Mouse (Mus musculus) limb, embryonic 12.5 days (tissue): ENCODE results near the gene Sdc1. TPM values are rescaled to one million over a fixed set of nuclear protein-coding genes. Genes with fewer than 3 reads are reported as not detected.

Source experiments
- ATAC-seq: fragments of 200-750 bp; cut with Nextera tagmentation; 2 replicates; pipeline ENCODE4 v1.8.0; 2017; ENCODE audit warnings: low read depth, moderate TSS enrichment; ENCODE audit not compliant: insufficient number of reproducible peaks, insufficient read depth, low FRiP score, low TSS enrichment
- H3K27ac ChIP-seq: fragments of 300-500 bp; sonication (generic); 2 replicates; pipeline ENCODE4 v1.5.1; 2016; ENCODE audit warnings: mild to moderate bottlenecking, moderate library complexity
- H3K27me3 ChIP-seq: fragments of 300-500 bp; sonication (generic); 2 replicates; pipeline ENCODE4 v1.6.1; 2016; ENCODE audit warnings: mild to moderate bottlenecking, moderate library complexity
- H3K36me3 ChIP-seq: fragments of 300-500 bp; sonication (generic); 2 replicates; pipeline ENCODE4 v1.6.1; 2016; ENCODE audit warnings: mild to moderate bottlenecking, moderate library complexity
- H3K4me1 ChIP-seq: fragments of 300-500 bp; sonication (generic); replicated peaks from 2 replicates; pipeline ENCODE4 v1.6.1; 2016
- H3K4me2 ChIP-seq: fragments of 300-500 bp; sonication (generic); 2 replicates; pipeline ENCODE4 v1.6.1; 2016; ENCODE audit warnings: mild to moderate bottlenecking, moderate library complexity
- H3K4me3 ChIP-seq: fragments of 300-500 bp; sonication (generic); replicated peaks from 2 replicates; pipeline ENCODE4 v1.5.1; 2016; ENCODE audit warnings: mild to moderate bottlenecking
- H3K9ac ChIP-seq: fragments of 300-500 bp; sonication (generic); replicated peaks from 2 replicates; pipeline ENCODE4 v1.6.1; 2016; ENCODE audit warnings: mild to moderate bottlenecking, moderate library complexity
- H3K9me3 ChIP-seq: fragments of 300-500 bp; sonication (generic); 2 replicates; pipeline ENCODE4 v1.6.1; 2016; ENCODE audit warnings: mild to moderate bottlenecking, moderate library complexity
- WGBS: fragments of 180-500 bp; shearing (Covaris S2); methylation state at CpG from one replicate; pipeline ENCODE4 v1.1.7; 2016; 5-methylcytosine and 5-hydroxymethylcytosine counted together
- polyA plus RNA-seq: library from polyadenylated mRNA; unstranded; fragments of >200 nt; fragmentation: Nextera tagmentation; extraction: Ambion mirVana; gene quantifications from 2 replicates; pipeline ENCODE4 v1.2.1, GENCODE M21; 2016

The Sdc1 gene
- polyA plus RNA-seq, 1 experiment from 2014 or later, result 262 TPM

GRCm38 (mm10) chr12:8803421-8804076, 32.4 kb downstream of the Sdc1 start:
- Histone ChIP-seq H3K27ac (peak overlapping the region; percentile 82), H3K4me3 (no peak overlapping the region), H3K4me1 (peaks cover 61% of the 10 kb centered on the region), H3K4me2 (peak overlapping the region; percentile 25), H3K9ac (no peak overlapping the region), H3K9me3 (no peaks in the 10 kb centered on the region), H3K27me3 (no peaks in the 10 kb centered on the region), H3K36me3 (no peaks in the 10 kb centered on the region)
- 14% methylated on average over 10 of the region's 10 CpGs for WGBS
- ATAC-seq, result peak; percentile 71

- no peak for ATAC-seq
- H3K4me1 ChIP-seq, result peaks cover 55% of the 10 kb centered on the region
- 46% methylated on average over 3 of the region's 3 CpGs for WGBS
- no peak overlapping the region for H3K9ac ChIP-seq
- H3K4me3 ChIP-seq, result no peak overlapping the region
- H3K9me3 ChIP-seq, result no peaks in the 10 kb centered on the region
- peak overlapping the region; percentile 25; the same call in 1 of the 2 replicates for H3K4me2 ChIP-seq
- no peaks in the 10 kb centered on the region for H3K27me3 ChIP-seq
- peak overlapping the region; percentile 82 for H3K27ac ChIP-seq
- H3K36me3 ChIP-seq, result no peaks in the 10 kb centered on the region
Measured at GRCm38 (mm10) chr12:8804077-8804456, 32.9 kb downstream of the Sdc1 start.

- ATAC-seq, result no peak; the same call in 1 of the 2 replicates
- peak overlapping the region; percentile 62; the same call in 1 of the 2 replicates for H3K27ac ChIP-seq
- no peak overlapping the region for H3K9ac ChIP-seq
- H3K4me1 ChIP-seq, result peaks cover 45% of the 10 kb centered on the region
- H3K4me2 ChIP-seq, result no peak overlapping the region
- no peaks in the 10 kb centered on the region for H3K36me3 ChIP-seq
- no peaks in the 10 kb centered on the region for H3K9me3 ChIP-seq
- H3K4me3 ChIP-seq, result no peak overlapping the region
- H3K27me3 ChIP-seq, result no peaks in the 10 kb centered on the region
- 52% methylated on average over 7 of the region's 7 CpGs for WGBS
Measured at GRCm38 (mm10) chr12:8804934-8805722, 34.0 kb downstream of the Sdc1 start.

GRCm38 (mm10) chr12:8809086-8809485, 38.0 kb downstream of the Sdc1 start:
- no peak overlapping the region for H3K4me3 ChIP-seq
- H3K27me3 ChIP-seq, result no peaks in the 10 kb centered on the region
- H3K9ac ChIP-seq, result no peak overlapping the region
- no peak for ATAC-seq
- 81% methylated on average over 2 of the region's 2 CpGs for WGBS
- H3K36me3 ChIP-seq, result no peaks in the 10 kb centered on the region
- no peaks in the 10 kb centered on the region for H3K9me3 ChIP-seq
- H3K27ac ChIP-seq, result no peak overlapping the region
- H3K4me1 ChIP-seq, result peaks cover 40% of the 10 kb centered on the region
- H3K4me2 ChIP-seq, result no peak overlapping the region

- WGBS, result 91% methylated on average over 6 of the region's 6 CpGs
- no peaks in the 10 kb centered on the region for H3K27me3 ChIP-seq
- H3K36me3 ChIP-seq, result no peaks in the 10 kb centered on the region
- H3K9ac ChIP-seq, result no peak overlapping the region
- H3K4me1 ChIP-seq, result peaks cover 35% of the 10 kb centered on the region
- H3K4me3 ChIP-seq, result no peak overlapping the region
- no peak for ATAC-seq
- H3K4me2 ChIP-seq, result no peak overlapping the region
- H3K9me3 ChIP-seq, result no peaks in the 10 kb centered on the region
- no peak overlapping the region for H3K27ac ChIP-seq
Measured at GRCm38 (mm10) chr12:8809626-8810025, 38.5 kb downstream of the Sdc1 start.

- ATAC-seq, result no peak
- Histone ChIP-seq H3K27me3 (no peaks in the 10 kb centered on the region), H3K36me3 (no peaks in the 10 kb centered on the region), H3K27ac (no peak overlapping the region), H3K4me3 (no peak overlapping the region), H3K9me3 (no peaks in the 10 kb centered on the region), H3K4me1 (peaks cover 26% of the 10 kb centered on the region), H3K9ac (no peak overlapping the region), H3K4me2 (no peak overlapping the region)
- WGBS, result 69% methylated on average over 2 of the region's 2 CpGs
Measured at GRCm38 (mm10) chr12:8810966-8811365, 39.8 kb downstream of the Sdc1 start.

GRCm38 (mm10) chr12:8811441-8811871, 40.3 kb downstream of the Sdc1 start:
- H3K4me3 ChIP-seq, result no peak overlapping the region
- peaks cover 26% of the 10 kb centered on the region for H3K4me1 ChIP-seq
- H3K9ac ChIP-seq, result no peak overlapping the region
- no peaks in the 10 kb centered on the region for H3K9me3 ChIP-seq
- 67% methylated on average over 6 of the region's 6 CpGs for WGBS
- peak; percentile 57; the same call in 1 of the 2 replicates for ATAC-seq
- H3K27me3 ChIP-seq, result no peaks in the 10 kb centered on the region
- H3K36me3 ChIP-seq, result no peaks in the 10 kb centered on the region
- no peak overlapping the region for H3K27ac ChIP-seq
- no peak overlapping the region for H3K4me2 ChIP-seq

GRCm38 (mm10) chr12:8811894-8812560, 40.9 kb downstream of the Sdc1 start:
- Histone ChIP-seq H3K9ac (no peak overlapping the region), H3K36me3 (no peaks in the 10 kb centered on the region), H3K27ac (no peak overlapping the region), H3K9me3 (no peaks in the 10 kb centered on the region), H3K4me1 (peaks cover 26% of the 10 kb centered on the region), H3K4me2 (no peak overlapping the region), H3K27me3 (no peaks in the 10 kb centered on the region), H3K4me3 (no peak overlapping the region)
- ATAC-seq, result no peak; the same call in 1 of the 2 replicates
- WGBS, result 71% methylated on average over 5 of the region's 5 CpGs

GRCm38 (mm10) chr12:8817467-8818232, 46.5 kb downstream of the Sdc1 start:
- WGBS, result 18% methylated on average over 13 of the region's 13 CpGs

GRCm38 (mm10) chr12:8818233-8818672, 47.1 kb downstream of the Sdc1 start:
- Histone ChIP-seq H3K27ac (no peak overlapping the region), H3K9ac (no peak overlapping the region), H3K4me3 (no peak overlapping the region), H3K9me3 (no peaks in the 10 kb centered on the region), H3K27me3 (no peaks in the 10 kb centered on the region), H3K4me2 (peak overlapping the region; percentile 26; the same call in 1 of the 2 replicates), H3K36me3 (no peaks in the 10 kb centered on the region), H3K4me1 (peaks cover 10% of the 10 kb centered on the region)
- ATAC-seq, result no peak
- 35% methylated on average over 3 of the region's 3 CpGs for WGBS

More at GRCm38 (mm10) chr12:8817467-8818232, 46.5 kb downstream of the Sdc1 start:
- H3K4me1 ChIP-seq, result peaks cover 10% of the 10 kb centered on the region
- ATAC-seq, result no peak
- peak overlapping the region; percentile 26; the same call in 1 of the 2 replicates for H3K4me2 ChIP-seq
- no peaks in the 10 kb centered on the region for H3K27me3 ChIP-seq
- no peak overlapping the region for H3K27ac ChIP-seq
- no peaks in the 10 kb centered on the region for H3K9me3 ChIP-seq
- no peak overlapping the region for H3K9ac ChIP-seq
- no peak overlapping the region for H3K4me3 ChIP-seq
- H3K36me3 ChIP-seq, result no peaks in the 10 kb centered on the region
